Mouse (Mus musculus): ENCODE results near the gene Cntln.
A peak's percentile ranks its signal among the peaks of the same experiment; 100 is the strongest.

The Cntln gene

GRCm38 (mm10) chr4:84884111-84884538 is at the start of gene Cntln:
Cntln (plus strand) TSS chr4:84884309.
- DNase-seq = peak; percentile 96

GRCm38 (mm10) chr4:84836979-84837378 is 47.1 kb upstream of the Cntln start:
- peak; percentile 15 for DNase-seq

DNA sequence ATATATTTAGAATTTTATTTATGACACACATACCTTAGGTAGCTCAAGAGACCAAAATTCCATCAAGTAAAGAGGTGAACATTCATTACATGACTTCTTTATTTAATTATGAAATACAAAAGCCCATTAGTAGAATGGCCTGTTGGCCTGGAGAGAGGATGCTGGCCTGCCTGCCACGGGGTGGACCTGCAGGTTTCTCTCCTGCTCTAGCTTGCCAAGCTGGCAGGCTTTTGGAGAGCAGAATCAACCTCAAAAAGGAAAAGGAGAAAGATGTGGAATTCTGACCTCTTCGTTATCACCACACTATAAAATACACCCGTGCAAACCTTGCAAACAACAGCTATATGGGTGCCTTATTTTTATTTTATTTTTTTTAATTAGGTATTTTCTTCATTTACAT is 45.6 kb upstream of the Cntln start:
- no peak for DNase-seq

GRCm38 (mm10) chr4:84839466-84839865 is 44.6 kb upstream of the Cntln start:
- DNase-seq = no peak

DNA sequence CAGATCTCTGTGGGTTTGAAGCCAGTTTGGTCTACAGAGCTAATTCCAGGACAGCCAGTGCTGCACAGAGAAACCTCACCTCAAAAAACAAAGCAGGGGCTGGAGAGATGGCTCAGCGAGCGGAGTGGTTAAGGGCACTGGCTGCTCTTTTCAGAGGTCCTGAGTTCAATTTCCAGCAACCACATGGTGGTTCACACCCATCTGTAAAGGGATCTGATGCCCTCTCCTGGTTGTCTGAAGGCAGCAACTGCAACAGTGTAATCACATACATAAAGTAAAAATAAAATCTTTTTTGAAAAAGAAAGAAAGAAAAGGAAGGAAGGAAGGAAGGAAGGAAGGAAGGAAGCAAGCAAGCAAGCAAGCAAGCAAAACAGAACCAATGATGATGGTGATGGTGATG is 26.5 kb upstream of the Cntln start:
- no peak for DNase-seq

DNA sequence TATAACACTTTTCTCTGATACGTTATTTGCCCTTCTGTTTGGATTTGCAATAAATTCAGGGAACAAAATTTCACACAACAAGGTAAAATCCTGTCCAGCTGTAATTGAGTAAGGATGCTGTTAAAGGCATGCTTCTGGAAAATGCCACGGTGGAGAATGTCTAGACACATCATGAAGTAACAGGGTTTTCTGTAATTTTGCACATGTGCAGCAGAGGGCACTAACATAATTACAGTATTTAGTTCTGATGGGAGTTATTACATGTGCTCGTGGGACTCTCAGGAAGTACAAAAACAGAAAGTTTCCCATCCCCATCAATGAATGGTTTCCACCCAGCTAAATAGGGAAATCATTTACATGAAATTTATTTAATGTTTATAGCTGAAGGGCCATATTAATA is 7.8 kb upstream of the Cntln start:
- peak; percentile 63 for DNase-seq

DNA sequence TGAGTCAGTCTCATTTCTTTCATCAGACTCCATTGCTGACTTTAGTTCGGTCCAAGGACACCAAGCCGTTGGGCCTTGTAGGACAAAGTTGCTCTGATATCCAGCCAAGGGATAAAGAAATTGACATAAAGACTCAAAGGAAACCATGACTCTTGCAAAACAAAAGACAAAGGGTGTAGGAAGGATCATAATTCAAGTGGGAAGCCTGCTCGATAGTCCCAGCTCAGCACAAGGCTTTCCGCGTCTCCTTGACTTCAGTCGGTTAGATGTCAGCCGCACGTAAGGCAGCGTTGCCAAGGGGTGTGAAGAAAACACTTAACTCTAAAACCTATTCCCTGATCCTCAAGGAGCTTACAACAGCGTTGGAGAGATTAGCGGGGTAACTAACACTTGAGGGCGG is 463 bp upstream of the Cntln start:
- no peak for DNase-seq

GRCm38 (mm10) chr4:84884539-84885270 is 596 bp downstream of the Cntln start:
- DNase-seq = peak; percentile 76

- no peak for DNase-seq
Measured at GRCm38 (mm10) chr4:84885271-84885540, 1.1 kb downstream of the Cntln start.

DNA sequence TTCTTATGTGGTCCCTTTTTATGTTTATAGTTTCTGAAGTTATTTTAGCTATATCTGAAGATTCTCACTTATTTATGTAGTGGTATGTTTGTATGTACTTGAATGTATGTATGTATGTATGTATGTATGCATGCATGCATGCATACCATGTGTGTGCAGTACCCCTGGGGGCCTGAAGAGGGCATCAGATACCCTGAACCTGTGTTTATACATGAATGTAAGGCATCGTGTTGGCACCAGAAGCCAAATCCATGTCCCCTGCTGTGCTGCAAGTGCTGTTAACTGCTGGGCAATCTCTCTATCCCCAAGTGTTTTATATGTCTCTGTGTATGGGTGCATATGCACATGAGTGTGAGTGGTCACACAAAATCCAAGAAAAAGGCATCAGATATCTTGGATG is 34.3 kb downstream of the Cntln start:
- no peak for DNase-seq

GRCm38 (mm10) chr4:84934342-84934929 is 50.3 kb downstream of the Cntln start:
- DNase-seq = no peak

DNA sequence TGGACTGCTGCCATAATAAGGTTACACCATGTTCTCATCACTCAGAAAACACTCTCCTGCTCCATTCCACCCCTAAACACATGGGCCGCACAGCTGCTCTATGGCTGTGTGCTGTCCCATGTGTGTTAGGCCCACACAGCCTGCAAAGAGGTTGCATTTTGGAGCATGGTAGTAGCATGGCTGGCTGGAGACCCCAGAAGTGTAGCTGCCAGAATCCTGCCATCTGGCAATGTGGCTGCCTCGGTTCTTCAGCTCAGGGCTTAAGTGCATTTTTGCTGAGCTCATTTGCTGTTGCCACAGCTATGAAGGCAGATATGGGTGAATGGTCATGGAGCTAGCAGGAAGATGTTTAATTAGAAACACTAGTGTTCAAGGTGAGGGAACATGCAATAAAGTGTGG is 58.0 kb downstream of the Cntln start:
- no peak for DNase-seq

DNA sequence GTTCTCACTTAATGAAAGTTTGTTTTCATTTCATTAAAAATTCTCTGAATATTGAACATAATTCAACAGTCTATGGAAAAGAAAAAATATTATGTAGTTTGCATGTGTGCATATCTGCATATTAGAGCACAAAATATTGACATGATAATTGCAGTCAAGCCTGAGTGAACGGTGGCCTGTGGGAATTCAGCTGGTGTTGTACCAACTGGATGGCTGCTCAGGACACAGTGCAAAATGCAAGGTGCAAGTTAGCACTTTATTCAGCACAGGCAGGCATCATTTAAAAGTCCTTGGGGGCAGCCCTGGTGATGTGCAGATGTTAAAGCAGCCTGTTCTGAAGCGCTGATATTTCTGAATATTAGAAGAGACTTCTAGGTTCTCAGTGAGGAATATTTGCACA is 58.5 kb downstream of the Cntln start:
- no peak for DNase-seq

- DNase-seq = no peak
Measured at GRCm38 (mm10) chr4:84944100-84944499, 60.0 kb downstream of the Cntln start.

GRCm38 (mm10) chr4:84946450-84946849 is 62.3 kb downstream of the Cntln start:
- DNase-seq = no peak

- DNase-seq = no peak
Measured at GRCm38 (mm10) chr4:84976875-84977646, 93.0 kb downstream of the Cntln start.

GRCm38 (mm10) chr4:84995520-84996348 is 111.6 kb downstream of the Cntln start:
- DNase-seq = no peak

DNA sequence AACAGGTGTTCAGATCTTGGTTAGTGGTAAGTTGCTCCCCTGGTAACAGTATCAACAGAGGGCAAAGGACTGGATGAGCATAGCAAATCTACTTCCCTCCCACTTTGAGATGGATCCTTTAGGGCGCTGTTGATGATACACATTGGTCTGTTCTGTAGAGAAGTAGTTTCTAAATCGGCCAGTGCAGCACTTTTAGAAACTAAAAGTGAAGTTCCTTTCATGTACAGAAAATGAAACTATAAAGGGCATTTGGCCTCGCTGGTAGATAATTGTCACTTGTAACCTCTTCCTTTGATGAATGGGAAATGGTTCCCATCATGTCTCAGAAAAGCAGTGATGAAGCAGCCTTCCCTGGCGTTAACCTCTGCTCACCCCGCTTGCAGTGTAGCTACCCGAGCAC is 121.5 kb downstream of the Cntln start:
- no peak for DNase-seq

- no peak for DNase-seq
Measured at GRCm38 (mm10) chr4:85006789-85007188, 122.7 kb downstream of the Cntln start.

- DNase-seq = no peak
Measured at GRCm38 (mm10) chr4:85010846-85011245, 126.7 kb downstream of the Cntln start.

DNA sequence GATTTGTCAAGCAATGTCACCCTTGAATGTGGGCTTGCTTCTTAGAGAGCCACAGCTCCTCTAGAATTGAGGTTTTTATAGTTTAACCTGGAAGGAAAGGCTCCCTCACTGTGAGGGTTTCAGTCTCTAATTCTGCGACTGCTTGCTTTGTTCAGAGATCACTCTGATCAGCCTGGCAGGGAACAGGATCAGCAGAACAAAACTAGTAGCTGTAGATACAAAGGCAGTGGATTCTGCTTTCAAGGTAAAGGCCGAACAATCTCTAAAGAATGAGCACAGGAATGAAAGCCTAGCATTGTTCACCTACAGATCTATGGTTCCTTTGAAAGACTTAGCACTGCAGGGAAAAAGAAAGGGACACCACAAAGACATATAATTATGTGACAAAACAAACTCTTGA is 161.6 kb downstream of the Cntln start:
- DNase-seq = no peak

- no peak for DNase-seq
Measured at GRCm38 (mm10) chr4:85049933-85050553, 165.9 kb downstream of the Cntln start.

- no peak for DNase-seq
Measured at GRCm38 (mm10) chr4:85054616-85055015, 170.5 kb downstream of the Cntln start.
